Mouse (Mus musculus) stomach, embryonic 14.5 days (tissue): ENCODE data around the gene Aco1. TPM values are rescaled to one million over a fixed set of nuclear protein-coding genes. Genes with fewer than 3 reads are reported as not detected.

Experiments used
- ATAC-seq: fragments of 200-750 bp; cut with Nextera tagmentation; 2 replicates; pipeline ENCODE4 v1.8.0; 2017; ENCODE audit warnings: low read depth, moderate TSS enrichment; ENCODE audit not compliant: insufficient number of reproducible peaks, insufficient read depth, low FRiP score
- H3K27ac ChIP-seq: fragments of 300-500 bp; sonication (generic); 2 replicates; pipeline ENCODE4 v1.5.1; 2014; ENCODE audit warnings: mild to moderate bottlenecking, low read length, moderate library complexity, mixed read lengths
- H3K27me3 ChIP-seq: fragments of 300-500 bp; sonication (generic); 2 replicates; pipeline ENCODE4 v1.6.1; 2014; ENCODE audit warnings: low read length, control low read depth, mixed read lengths; ENCODE audit not compliant: control insufficient read depth, insufficient read depth
- H3K36me3 ChIP-seq: fragments of 300-500 bp; sonication (generic); 2 replicates; pipeline ENCODE4 v1.6.1; 2014; ENCODE audit warnings: mild to moderate bottlenecking, control low read depth, low read length, moderate library complexity, mixed read lengths; ENCODE audit not compliant: control insufficient read depth, insufficient read depth
- H3K4me1 ChIP-seq: fragments of 300-500 bp; sonication (generic); 2 replicates; pipeline ENCODE4 v1.6.1; 2014; ENCODE audit warnings: low read length, control low read depth, mixed read lengths; ENCODE audit not compliant: control insufficient read depth, insufficient read depth
- H3K4me2 ChIP-seq: fragments of 300-500 bp; sonication (generic); replicated peaks from 2 replicates; pipeline ENCODE4 v1.6.1; 2014; ENCODE audit warnings: low read depth, low read length, control low read depth
- H3K4me3 ChIP-seq: fragments of 300-500 bp; sonication (generic); 2 replicates; pipeline ENCODE4 v1.5.1; 2014; ENCODE audit warnings: low read depth, low read length, control low read depth
- H3K9ac ChIP-seq: fragments of 300-500 bp; sonication (generic); replicated peaks from 2 replicates; pipeline ENCODE4 v1.6.1; 2014; ENCODE audit warnings: low read depth, mild to moderate bottlenecking, control low read depth, low read length, moderate library complexity, mixed read lengths
- H3K9me3 ChIP-seq: fragments of 300-500 bp; sonication (generic); 2 replicates; pipeline ENCODE4 v1.6.1; 2016; ENCODE audit warnings: low read depth, low read length, control low read depth; ENCODE audit not compliant: control insufficient read depth
- WGBS: fragments of 180-500 bp; shearing (Covaris S2); extraction: QIAGEN DNeasy Blood & Tissue Kit; methylation state at CpG from one replicate; pipeline ENCODE4 v1.1.7; 2014; 5-methylcytosine and 5-hydroxymethylcytosine counted together
- polyA plus RNA-seq: library from polyadenylated mRNA; unstranded; fragments of >200 nt; fragmentation: Nextera tagmentation; extraction: Ambion mirVana; gene quantifications from 2 replicates; pipeline ENCODE4 v1.2.1, GENCODE M21; 2014

The Aco1 gene
- polyA plus RNA-seq, 1 experiment from 2014 or later, result 59.3 TPM

- Histone ChIP-seq H3K27ac (peak within 1 kb of the TSS; percentile 85), H3K4me3 (peak within 1 kb of the TSS; percentile 57), H3K4me1 (no peaks in the 10 kb centered on the region), H3K9ac (peak within 1 kb of the TSS; percentile 38), H3K27me3 (no peaks in the 10 kb centered on the region), H3K9me3 (no peaks in the 10 kb centered on the region), H3K36me3 (no peaks in the 10 kb centered on the region), H3K4me2 (peak within 1 kb of the TSS; percentile 84)
- peak; percentile 68 for ATAC-seq
- 2% methylated on average over 34 of the region's 35 CpGs for whole genome bisulfite sequencing
Observed at GRCm38 (mm10) chr4:40239409-40240271, 96.8 kb downstream of the Aco1 start, which contains the start of gene Ddx58. Ddx58 (minus strand) TSS chr4:40239828.

- Histone ChIP-seq H3K4me1 (no peaks in the 10 kb centered on the region), H3K9ac (no peak overlapping the region), H3K9me3 (no peaks in the 10 kb centered on the region), H3K36me3 (no peaks in the 10 kb centered on the region), H3K4me2 (peak overlapping the region; percentile 84), H3K27ac (peak overlapping the region; percentile 85), H3K4me3 (peak overlapping the region; percentile 57), H3K27me3 (no peaks in the 10 kb centered on the region)
- WGBS, result 46% methylated on average over 5 of the region's 5 CpGs
- ATAC-seq, result no peak; the same call in 1 of the 2 replicates
Observed at GRCm38 (mm10) chr4:40240272-40240744, 97.4 kb downstream of the Aco1 start.

- Histone ChIP-seq H3K9me3 (no peaks in the 10 kb centered on the region), H3K9ac (no peak overlapping the region), H3K4me1 (no peaks in the 10 kb centered on the region), H3K27ac (no peak overlapping the region), H3K36me3 (no peaks in the 10 kb centered on the region), H3K4me2 (no peak overlapping the region), H3K4me3 (no peak overlapping the region), H3K27me3 (no peaks in the 10 kb centered on the region)
- ATAC-seq, result no peak
- WGBS, result 46% methylated on average over 6 of the region's 6 CpGs
Observed at GRCm38 (mm10) chr4:40241928-40242327, 99.0 kb downstream of the Aco1 start.

DNA sequence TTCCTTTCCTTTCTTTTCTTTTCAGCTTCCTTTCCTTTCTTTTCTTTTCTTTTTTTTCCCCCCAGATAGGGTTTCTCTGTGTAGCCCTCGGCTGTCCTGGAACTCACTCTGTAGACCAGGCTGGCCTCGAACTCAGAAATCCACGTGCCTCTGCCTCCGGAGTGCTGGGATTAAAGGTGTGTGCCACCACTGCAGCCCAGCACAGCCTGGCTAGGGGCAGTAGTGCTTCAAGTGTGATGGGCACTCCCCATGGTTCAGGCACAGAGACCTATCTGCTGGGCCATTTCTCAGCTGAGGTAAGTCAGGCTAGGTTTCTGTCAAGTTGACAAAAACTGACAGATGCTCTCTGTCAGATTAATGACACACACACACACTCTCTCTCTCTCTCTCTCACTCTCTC lies 100.1 kb downstream of the Aco1 start:
- H3K27me3 ChIP-seq, result no peaks in the 10 kb centered on the region
- no peak overlapping the region for H3K4me3 ChIP-seq
- no peak overlapping the region for H3K9ac ChIP-seq
- WGBS, result 89% methylated on average over 4 of the region's 4 CpGs
- H3K4me2 ChIP-seq, result no peak overlapping the region
- no peaks in the 10 kb centered on the region for H3K4me1 ChIP-seq
- no peak for ATAC-seq
- H3K27ac ChIP-seq, result no peak overlapping the region
- no peaks in the 10 kb centered on the region for H3K9me3 ChIP-seq
- H3K36me3 ChIP-seq, result no peaks in the 10 kb centered on the region

GRCm38 (mm10) chr4:40244035-40244434 lies 101.2 kb downstream of the Aco1 start:
- ATAC-seq, result no peak
- H3K4me1 ChIP-seq, result no peaks in the 10 kb centered on the region
- WGBS, result 83% methylated on average over 8 of the region's 8 CpGs
- no peak overlapping the region for H3K4me2 ChIP-seq
- no peaks in the 10 kb centered on the region for H3K27me3 ChIP-seq
- H3K27ac ChIP-seq, result no peak overlapping the region
- H3K9ac ChIP-seq, result no peak overlapping the region
- no peaks in the 10 kb centered on the region for H3K36me3 ChIP-seq
- no peaks in the 10 kb centered on the region for H3K9me3 ChIP-seq
- no peak overlapping the region for H3K4me3 ChIP-seq

Other genes starting within 250 kb of the Aco1 start
- gene Ddx58, start 96.7 kb downstream of the Aco1 start, polyA plus RNA-seq, result 16.7 and 17.1 TPM in 2 replicates
- gene Smim27, start 126.5 kb downstream of the Aco1 start, polyA plus RNA-seq, result 38.6 and 48.8 TPM in 2 replicates
- gene Topors, start 126.8 kb downstream of the Aco1 start, polyA plus RNA-seq, result 40.6 and 43.7 TPM in 2 replicates
- 294 and 304 TPM in 2 replicates for gene Ndufb6, start 136.3 kb downstream of the Aco1 start, polyA plus RNA-seq